Mouse (Mus musculus) urinary bladder, adult 18-20 months (tissue): Measurements from ENCODE around the gene Sema6c.

ENCODE experiments used
- DNase-seq, 2 experiments: peaks; one replicate each; pipeline ENCODE4 v3.0.0; 2022; ENCODE audit warnings: low spot score in 2 of 2, mixed read lengths in 2 of 2

The Sema6c gene

DNA sequence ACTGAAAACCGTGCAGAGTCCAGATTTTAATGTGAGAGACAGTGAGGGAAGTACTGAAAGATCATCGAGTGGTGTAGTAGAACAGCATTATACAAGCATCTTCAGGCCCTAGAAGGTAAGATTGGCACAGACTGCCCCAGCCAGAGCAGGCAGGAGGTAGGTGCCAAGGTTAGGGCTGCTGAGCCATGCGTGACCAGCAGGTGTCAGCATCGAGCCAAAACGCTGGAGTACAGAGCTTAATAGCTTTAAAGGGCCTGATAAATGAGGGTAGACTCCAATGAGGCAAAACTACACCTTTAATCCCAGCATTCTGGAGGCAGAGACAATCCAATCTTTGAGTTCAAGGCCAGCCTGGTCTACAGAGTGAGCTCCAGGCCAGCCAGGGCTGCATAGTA is 17.6 kb upstream of the Sema6c start:
- DNase-seq: peak; percentile 74 to 84

DNA sequence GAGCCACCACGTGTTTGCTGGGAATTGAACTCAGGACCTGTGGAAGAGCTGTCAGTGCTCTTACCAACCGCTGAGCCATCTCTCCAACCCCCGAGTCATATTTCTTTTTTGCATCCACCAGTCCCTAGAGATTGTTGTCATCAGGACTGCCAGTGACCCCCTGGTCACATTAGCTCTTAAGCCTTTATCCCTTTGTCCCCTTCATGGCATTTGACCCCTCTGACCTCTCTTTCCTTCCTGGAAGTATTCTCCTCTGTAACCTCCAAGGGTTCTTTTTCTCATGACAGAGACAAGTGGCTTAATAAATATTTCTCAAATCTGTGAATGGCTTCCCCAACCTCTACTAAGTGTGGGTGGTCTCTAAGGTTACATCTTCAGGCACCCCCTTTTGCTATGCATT is 12.3 kb upstream of the Sema6c start:
- DNase-seq: no peak

DNA sequence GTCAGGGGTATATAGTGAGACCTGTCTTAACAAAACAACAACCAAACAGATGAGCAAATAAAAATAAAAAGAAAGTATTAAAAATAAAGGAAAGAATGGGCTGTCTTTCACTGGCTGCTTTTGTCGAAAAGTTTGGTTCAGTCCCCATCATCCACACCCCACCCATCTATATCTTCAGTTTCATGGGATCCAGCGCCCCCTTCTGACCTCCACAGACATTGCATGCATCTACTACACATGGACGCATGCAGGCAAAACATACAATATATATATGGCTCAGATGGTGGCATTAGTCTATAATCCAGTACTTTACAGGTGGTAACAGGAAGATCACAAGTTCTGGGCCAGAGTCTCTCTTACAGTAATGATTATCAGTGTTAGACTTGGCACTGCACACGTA is 6.4 kb upstream of the Sema6c start:
- DNase-seq: no peak

DNA sequence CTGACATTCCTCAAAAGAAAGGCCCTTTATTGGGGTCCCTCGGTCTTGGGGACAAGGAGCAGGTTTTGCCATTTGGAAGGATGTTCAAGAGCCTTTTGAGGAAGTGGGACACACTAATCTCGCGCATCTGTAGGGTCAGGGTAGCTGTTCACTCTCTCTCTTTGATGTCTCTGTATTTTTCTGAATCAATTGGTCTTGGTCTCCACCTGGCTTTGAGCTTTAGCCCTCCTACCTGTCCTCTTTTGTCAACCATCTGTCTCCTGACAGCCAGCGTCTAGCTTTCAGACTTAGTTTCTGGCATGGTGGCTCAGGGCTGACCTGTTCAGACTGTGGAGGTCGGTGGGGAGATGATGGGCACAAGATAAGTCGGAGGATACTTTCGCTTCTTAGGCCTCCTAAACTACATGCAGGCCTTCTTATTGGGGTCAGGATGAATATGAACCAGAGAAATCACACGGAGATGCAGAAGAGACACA is 708 bp upstream of the Sema6c start:
- no peak for DNase-seq

DNA sequence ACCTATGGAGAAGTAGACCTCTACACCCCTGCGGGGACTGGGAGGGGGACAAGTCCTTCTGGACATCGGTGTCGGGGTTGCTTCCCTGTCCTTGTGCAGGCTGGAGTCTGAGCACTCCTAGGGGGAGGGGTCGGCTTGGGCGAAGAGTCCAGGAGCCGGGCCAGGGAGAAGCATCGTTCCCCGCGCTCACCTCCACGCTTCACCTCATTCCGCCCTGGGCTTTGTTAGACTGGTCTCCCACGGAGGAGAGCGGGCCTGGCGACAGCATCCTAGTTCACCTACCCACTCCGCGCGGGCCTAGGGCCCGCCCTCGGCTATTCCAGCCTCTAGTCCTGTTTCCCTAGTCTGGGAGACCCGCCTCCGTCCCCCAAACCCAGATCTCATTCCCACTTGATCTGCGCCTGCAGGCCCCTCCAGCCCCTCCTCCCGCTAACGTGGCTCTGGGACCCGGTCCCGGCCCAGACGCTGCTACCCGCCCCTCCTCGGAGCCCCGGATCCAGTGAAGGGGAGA is 839 bp downstream of the Sema6c start:
- no peak for DNase-seq

DNA sequence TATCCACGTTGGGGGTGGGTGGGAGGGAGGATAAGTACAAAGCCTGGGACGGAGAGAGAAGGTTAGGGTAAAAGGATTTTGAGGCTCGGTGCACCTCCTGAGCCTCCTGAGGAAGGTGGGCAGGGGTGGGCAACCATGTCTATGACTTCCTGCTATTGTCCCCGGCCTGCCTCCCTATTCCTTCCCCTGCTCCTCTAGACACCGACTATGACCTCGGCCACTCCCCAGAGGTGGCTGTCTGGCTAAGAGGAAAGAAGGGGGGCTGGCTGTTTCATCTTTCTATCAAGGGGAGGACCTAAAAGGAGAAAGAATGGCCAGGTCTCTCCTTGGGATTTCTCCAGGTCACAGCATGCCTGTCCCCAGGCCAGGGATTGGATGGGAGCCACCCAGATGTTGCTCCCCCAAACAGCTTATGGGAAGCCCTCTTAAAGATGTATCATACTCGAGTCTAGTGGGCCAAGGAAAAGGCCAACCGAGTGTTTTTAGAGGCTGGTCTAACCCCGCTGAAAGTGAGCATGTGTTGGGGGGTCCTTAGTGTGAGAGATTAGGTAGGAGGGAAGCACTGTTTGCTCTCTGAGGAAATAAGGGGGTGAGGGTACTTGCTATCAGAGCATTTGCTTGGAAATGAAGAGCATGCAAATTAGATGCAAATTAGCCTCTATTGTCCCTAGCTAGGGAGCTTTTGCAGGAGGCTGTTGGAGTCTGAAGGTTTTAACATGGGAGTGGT is 1.5 kb downstream of the Sema6c start:
- DNase-seq: no peak

DNA sequence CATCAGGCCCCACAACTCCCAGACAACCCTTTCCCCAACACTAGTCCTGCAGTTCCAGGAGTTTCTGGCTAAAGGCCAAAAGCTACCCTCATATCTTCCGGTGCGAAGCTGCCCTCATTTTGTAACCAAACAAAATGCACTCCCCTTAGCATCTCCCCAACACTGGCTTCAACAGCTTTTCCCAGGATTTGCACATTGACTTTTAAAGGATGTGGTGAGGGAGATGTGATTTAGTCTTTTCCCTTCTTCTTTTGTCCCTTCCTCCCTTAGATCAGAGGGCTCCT is 2.0 kb downstream of the Sema6c start:
- no peak for DNase-seq

DNA sequence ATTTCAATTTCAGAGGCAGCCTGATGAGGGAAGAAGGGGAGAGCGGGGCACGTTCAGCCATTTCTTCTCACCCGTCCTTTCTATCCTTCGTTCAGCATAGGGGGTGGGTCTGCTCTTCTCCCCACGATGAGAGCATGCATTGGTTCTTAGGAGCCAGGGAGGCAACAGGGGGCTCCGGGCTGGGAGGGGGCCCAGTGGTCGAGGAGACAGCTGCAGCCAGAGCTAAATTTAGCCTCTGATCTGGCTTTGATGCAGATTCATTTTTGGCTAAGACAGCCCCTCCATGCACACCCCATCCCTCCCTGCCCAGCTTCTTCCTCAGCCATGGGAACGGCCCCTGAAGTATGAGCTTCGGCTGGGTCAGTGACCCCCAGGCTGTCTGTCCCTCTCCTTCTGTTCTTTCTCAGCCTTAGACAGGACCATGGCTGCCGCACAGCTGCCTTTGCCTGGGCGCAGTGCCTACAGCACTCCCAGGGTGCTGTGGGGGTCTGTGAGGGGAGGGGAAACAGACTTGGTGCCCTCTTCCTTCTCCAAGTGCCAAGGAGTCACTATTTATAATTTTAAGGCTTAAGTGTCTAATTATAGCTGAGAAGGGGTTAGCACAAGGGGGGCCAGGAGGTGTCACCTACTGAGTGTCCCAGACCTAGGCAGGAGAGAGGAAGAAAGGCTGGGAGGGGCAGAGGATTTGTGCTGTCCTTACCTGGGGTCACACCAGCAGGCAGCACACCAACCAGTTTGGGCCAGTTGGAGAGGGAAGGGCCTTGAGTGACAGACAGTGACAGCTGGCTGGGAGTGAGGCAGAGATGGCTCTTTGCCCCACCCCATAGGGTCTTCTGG is 3.4 kb downstream of the Sema6c start:
- no peak for DNase-seq

DNA sequence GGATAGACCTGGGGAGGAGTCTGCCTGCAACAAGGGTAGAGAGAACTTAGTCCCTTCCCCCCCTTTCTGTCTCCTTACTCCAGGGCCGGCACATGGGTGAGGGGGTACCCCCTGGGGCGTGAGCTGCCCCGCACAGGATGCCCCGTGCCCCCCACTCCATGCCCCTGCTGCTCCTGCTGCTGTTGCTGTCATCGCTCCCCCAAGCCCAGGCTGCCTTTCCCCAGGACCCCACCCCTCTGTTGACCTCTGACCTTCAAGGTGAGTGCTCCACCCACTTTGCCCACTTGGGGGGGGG is 3.9 kb downstream of the Sema6c start:
- DNase-seq: no peak

DNA sequence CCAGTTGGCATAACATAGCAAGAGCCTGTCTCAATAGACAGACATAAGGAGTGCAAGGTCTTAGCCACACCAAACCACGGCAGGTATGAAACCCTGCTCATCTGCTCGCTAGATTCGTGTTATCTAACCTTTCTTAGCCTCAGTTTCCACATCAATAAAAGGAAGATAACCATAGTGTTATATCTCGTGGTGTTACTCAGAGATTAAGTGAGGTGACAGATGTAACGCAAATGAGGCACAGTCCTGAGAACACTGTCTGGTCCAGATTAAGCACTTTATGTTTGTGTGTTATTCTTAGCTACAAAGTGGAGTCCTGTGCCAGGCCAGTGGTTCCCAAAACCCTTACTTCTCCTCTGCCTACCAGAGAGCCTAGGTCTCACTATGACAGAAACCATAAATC is 4.6 kb downstream of the Sema6c start:
- DNase-seq: no peak

DNA sequence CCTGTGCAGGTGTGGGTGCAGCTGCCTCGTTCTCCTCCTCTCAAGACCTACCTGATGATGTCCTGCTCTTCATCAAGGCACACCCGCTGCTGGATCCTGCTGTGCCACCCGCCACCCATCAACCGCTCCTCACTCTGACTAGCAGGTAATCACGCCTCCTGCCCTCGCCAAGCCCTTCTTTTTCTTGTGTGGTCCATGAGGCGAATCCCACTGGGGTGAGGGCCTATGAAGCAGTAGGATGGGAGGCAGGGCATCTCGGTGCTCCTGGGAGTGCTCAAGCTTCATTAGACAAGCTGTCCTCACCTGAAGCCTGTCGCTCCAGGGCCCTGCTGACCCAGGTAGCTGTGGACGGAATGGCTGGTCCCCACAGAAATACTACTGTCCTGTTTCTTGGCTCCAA is 9.7 kb downstream of the Sema6c start:
- DNase-seq: no peak

DNA sequence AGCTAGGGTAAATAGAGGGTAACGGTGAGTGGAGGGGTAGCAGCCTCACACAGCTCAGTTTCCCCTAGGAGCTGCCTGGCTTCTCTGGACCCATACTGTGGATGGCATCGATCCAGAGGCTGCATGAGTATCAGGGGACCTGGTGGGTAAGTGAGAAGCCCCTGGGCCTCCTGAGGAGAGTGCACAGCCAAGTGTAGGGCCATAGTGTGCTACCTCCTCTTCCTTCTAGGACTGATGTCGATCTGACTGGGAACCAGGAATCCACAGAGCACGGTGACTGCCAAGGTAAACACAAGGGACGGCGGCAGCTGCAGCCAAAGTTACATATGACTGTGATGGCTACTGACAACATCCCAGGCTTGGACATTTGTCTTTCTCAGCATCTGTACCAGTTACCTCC is 10.8 kb downstream of the Sema6c start:
- no peak for DNase-seq

DNA sequence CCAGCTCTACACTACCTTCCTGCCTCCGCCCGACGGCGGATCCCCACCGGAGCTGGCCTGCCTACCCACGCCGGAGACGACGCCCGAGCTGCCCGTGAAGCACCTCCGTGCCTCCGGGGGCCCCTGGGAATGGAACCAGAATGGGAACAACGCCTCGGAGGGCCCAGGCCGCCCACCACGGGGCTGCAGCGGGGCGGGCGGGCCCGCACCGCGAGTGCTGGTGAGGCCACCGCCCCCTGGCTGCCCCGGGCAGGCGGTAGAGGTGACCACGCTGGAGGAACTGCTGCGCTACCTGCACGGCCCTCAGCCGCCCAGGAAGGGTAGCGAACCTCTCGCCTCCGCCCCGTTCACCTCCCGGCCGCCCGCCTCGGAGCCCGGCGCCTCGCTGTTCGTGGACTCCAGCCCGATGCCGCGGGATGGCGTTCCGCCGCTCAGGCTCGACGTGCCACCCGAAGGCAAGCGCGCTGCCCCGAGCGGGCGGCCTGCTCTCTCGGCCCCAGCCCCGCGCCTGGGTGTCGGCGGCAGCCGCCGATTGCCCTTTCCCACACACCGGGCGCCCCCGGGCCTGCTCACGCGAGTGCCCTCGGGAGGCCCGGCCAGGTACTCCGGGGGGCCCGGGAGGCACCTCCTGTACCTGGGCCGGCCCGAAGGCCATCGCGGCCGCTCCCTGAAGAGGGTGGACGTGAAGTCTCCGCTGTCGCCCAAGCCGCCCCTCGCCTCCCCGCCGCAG is 12.4 kb downstream of the Sema6c start:
- no peak for DNase-seq

DNA sequence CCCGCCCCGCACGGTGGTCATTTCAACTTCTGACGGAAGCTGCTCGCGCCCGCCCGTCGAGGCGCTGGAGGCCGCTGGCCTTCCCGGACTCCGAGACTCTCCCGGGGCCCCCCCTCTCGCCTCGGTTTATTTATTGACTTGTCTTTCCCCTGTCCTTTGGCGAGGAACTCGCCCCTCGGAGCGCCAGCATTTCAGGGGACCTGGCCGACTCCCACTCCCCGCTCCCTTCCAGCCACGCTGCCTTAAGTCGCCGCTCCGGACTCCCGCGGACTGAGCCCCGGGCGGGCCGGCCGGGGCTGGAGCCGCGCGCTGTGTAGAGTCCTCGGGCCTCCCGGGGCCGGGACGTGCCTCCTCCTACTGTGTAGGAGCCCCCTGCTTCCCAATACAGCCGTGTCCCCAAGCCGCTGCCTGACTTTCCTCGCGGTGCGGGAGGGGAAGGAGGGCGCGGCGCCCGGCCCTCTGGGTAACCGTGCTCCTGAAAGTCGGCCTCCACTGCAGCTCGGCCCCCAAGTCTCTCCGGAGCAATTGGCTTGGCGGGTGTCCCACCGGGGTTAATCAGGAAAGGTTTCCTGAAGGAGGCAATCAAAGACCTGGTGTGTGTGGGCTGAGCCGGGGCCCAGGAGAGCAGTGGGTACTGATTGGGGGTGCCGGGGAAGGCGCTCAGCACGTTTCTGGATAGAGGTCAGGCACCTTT is 13.1 kb downstream of the Sema6c start:
- DNase-seq: peak in 1 of 2 experiments; percentile 35

DNA sequence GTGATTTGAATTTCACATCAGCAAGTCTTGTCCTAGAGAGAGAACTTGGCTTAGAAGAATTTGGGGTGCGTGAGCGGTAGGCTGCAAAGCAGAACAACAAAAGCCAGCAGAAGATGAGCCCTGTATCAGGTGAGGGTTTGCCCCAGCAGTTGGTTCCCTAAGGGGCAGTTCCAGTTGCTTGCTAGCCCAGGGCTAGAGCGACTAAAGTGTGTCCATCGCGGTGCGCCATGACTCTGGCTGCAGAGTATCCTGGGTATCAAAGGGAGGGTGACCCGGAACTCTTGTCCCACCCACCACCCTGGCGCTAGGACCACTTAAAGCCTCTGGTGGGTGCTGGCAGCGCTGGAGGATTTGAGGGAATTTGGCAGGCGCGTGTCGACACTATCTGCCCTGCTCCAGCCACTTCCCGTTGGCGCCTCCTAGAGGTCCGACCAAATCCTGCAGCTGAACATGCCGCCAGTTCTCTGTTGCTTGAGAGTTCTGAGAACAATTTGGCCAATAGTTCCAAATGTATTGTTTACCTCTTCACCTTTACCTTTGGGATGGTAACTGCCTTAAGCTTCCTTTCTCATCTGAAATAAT is 13.8 kb downstream of the Sema6c start:
- DNase-seq: peak; percentile 72 to 87

DNA sequence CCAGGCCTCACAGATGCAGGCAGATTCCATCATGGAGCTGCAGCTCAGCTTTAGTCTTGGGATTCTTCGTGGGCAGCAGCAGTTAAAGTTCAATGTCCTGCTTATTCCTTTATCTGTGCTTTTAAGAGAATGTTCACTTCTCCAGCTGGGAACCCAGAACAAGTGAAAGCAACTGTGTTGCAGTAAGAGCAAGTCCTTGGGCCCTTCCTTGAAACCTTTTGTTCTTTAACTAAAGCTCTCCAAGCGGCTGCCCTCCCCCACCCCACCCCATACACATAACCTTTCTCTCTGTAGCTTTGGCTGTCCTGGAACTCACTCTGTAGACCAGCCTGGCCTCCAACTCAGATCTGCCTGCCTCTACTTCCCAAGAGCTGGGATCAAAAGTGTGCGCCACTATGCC is 16.2 kb downstream of the Sema6c start:
- no peak for DNase-seq

DNA sequence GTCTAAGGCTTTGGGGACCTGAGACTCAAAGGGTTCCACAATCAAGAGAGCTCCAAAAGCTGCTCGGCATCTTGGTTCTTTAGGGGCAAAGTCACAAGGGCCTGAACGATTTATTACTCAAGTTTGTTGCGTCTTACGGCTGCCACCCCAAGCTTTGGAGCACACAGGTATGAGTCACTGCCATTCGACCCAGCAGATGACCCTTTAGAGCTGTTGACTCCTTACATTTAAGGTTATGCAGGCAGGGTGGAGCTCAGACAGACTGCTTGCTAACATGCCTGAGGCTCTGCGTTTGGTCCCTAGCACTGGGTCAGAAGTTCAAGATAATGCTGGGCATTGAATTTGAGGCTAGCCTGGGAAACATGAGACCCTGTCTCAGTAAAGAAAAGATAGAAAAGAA is 17.3 kb downstream of the Sema6c start:
- DNase-seq: no peak

DNA sequence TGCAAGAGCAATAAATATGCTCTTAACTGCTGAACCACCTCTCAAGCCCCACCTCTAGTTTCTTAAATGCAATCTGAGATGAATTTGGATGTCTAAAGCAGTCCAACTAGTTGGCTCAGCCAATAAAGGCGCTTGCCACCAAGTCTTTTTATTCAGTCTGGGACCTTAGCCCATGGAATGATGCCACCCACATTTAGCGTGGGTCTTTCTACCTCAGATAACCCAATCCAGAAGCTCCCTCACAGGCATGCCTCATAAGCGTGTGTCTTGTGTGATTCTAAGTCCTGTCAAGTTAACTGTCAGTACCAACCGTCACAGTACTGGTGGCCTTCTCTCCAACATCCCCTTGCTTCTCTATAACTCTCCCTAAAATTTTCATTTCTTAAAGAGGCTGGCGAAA is 18.7 kb downstream of the Sema6c start:
- DNase-seq: no peak

DNA sequence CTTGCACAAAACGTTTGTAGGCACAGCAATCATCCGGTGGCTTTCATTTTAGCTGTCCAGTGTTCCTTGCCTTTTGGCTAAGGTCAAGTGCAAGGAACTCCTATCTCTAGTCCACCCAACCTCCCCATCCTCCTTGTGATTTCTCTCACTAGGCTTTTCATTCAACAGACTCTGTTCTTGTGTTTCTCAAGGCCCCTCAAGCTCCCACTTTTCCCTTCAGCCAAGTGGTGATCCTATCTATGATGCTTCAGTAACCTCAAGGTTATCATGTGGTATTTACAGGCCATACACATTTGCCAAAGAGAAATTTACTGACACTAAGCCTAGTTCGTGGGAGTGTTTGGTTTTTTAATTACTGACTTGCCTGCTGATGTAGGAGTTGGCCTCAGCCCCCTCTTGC is 19.6 kb downstream of the Sema6c start:
- DNase-seq: no peak

DNA sequence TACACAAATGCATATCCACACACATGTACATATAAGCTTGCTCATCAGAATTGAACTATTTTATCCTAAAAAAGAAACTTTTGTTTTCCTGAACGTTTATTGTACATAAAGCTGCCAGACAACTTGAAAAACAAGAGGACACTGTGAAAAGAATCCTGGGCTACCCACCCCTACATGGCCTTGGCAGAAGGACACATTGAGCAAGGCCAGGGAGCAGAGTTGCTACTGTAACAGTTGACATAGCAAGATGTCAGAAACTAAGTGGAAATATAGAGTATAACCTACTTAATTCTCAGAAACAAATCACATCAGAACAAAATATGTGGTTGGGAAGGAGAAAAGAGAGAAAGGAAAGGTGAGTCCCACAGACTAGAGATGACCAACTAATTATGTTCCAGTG is 21.6 kb downstream of the Sema6c start:
- no peak for DNase-seq

DNA sequence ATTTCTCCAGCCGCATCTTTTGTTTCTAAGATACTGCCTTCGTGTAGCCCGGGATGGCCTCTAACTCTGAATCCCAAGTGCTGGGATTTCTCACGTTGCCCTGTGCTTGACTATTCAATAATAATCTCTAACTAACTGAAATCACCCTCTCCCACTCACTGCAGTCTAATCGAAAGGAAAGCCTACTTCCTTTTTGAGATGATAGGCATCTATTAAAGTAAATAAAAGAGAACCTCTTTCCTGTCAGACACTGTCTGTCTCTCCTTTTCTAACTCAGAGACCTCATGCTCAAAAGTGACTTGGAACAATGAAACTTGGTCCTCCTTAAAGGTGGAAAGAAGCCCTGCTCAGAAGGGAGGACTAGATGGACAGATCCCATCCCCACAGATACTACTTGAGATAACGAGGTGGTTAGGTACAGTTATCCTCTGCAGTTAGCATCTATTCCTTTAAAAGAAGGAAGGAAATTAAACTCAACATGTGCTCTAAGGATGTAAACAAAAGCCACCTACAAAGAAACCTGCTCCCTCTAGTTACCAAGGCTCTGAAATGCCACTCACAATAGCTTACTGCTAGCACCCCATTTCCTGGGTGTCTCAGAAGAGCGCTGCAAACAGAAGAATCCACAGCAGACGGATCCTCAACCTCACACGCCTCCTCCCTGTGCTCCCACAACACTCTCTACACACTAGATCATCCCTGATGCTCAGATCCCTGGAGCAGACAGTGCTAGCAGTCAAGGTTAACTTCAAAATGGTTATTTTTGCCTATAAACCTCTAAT is 24.7 kb downstream of the Sema6c start:
- no peak for DNase-seq
